Mouse (Mus musculus) monocyte, adult 2 months (primary cell): Measurements from ENCODE around the gene B3gnt6.

ENCODE experiments used
- DNase-seq, 2 experiments: peaks; one replicate each; pipeline ENCODE4 v3.0.0; 2022; ENCODE audit warnings: low spot score in 2 of 2, low read depth in 1 of 2

B3gnt6 gene

DNA sequence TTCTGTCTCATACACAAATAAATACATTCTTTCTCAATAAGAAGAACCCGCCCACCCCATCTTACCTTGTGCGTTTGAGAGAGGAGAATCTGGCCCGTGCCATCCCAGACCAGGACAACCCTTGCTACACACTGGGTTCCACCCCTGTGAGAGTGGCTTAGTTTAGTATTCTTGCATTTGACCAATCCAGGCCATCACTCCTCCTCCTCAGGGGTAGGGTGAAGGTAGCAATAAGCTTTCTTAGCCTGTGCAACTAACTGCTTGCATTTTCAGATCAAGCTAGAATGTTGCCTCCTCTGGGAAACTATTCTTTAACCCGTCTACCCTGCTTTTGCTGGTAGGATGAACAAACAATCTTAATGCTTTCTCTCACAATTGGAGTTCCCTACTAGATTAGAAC lies at the start of gene B3gnt6:
Gene B3gnt6, minus strand, starts transcription at position 101 of the 400 bp plus-strand sequence.
- no peak for DNase-seq

GRCm38 (mm10) chr7:98236686-98237359 lies 37.5 kb upstream of the B3gnt6 start:
- no peak for DNase-seq

DNA sequence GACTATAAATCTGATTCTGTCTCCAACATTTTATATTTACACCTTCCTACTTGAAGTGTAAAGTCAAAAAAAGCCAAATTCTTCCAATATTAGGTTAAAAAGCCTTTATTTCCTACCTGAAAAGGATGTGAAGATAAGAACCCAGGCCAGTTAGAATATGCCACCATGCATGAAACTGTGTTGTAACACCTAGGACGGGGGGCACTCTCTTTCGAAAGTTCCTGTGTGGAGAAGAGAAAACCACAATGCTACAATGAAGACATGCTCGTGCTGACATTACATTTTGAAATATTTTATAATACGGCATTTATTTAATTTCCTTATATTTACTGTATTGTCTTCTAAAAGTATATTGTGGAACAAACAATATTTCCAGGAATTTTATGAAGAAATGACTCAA lies 24.5 kb upstream of the B3gnt6 start:
- no peak for DNase-seq

GRCm38 (mm10) chr7:98216713-98217112 lies 17.4 kb upstream of the B3gnt6 start:
- DNase-seq = no peak

- no peak for DNase-seq
Observed at GRCm38 (mm10) chr7:98202946-98203345, 3.7 kb upstream of the B3gnt6 start.

GRCm38 (mm10) chr7:98201493-98202028 lies 2.3 kb upstream of the B3gnt6 start:
- DNase-seq = no peak

GRCm38 (mm10) chr7:98200396-98200795 lies 1.1 kb upstream of the B3gnt6 start:
- DNase-seq = no peak

- no peak for DNase-seq
Observed at GRCm38 (mm10) chr7:98195151-98195801, 4.0 kb downstream of the B3gnt6 start.

DNA sequence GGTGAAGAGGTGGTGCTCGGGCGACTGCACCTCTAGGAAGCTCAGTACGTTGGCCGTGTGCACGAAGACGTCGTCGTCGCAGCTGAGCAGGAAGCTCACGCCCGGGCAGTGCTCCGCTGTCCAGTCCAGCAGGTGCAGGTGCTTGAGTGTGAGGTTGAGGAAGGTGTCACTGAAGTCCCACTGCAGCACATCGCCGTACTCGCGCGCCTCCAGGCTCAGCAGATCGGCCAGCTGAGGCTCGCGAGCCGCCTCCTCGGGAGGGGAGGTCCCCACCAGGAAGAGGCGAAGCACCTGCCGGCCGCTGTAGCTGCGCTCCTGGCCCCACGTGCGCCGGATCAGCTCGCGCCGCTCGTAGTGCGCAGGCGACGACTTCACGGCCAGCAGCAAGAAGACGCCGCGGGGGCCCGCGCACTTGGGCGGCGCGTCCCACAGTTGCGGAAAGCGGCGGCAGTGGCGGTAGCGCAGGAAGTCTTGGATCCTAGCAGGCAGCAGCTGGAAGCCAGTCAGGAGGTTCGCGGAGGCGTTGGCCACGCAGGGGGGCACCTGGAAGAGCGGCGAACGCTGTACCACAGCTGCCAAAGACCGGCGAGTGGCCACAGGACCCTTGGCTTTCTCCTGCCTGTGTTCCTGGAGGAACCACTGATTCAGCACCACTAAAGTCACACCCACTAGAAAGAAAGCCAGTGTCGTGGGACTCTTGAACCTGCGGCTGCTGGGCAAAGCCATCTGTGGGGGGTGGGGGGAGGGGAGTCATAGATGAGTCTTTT lies 5.1 kb downstream of the B3gnt6 start:
- DNase-seq = no peak

DNA sequence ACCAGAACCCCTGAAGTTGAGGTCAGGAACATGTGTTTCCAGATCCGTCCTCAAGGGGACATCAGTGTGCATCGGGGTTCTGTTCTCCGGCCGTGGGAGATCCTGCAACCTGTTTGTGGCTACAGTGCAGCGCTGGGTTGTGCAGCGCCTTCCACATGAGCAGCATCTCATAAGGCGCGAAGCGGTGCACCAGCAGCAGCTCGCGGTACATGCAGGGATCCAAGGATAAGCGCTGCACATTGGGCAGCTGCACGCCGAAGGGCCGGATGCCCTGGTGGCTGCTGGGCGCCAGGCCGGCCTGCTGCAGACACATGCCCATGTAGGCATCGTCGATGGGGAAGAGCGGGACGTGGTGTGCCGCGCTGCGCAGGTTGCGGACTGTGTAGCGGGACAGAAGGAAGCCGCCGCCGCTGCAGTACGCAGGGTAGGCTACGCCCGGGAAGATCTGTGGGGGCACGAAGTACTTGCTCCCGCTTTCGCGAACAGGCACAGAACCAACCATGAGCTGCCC lies 5.7 kb downstream of the B3gnt6 start:
- DNase-seq = no peak

- DNase-seq = no peak
Observed at GRCm38 (mm10) chr7:98191571-98192250, 7.6 kb downstream of the B3gnt6 start.

GRCm38 (mm10) chr7:98190578-98190977 lies 8.7 kb downstream of the B3gnt6 start:
- no peak for DNase-seq

DNA sequence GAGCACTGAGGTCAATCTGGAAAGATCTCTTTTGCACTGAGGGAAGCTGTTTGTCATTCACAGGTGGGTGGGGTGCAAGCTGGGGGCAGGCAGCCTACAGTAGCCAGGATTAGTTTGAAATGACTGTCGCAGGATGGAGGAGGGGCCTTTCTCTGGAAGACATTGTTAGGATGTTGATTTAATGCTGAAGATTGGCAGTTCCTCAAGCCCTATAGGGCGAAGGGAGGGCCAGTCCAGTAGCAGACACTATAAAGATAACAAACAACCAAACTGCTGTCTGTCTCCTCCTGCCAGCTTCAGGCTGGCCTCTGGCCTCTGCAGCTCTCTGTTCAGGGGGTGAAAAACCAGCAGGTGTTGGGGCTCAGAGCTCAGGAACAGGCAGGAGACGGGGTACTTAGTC lies 9.5 kb downstream of the B3gnt6 start:
- DNase-seq = no peak

DNA sequence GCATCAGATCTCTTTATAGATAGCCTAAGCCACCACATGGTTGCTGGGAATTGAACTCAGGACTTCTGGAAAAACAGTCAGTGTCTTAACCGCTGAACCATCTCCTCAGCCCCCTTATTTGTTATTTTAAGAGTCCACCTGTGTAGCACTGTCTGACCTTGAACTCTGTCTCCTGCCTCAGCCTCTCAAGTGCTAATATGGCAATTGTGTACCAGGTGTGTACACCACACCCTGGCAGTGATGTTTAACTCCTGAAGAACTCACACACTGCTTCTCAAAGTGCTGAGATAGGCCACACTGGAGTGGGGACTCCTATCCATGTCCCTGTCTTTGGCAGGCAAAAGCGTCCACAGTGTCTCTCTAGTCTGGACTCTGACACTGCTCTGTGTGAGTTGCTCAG lies 10.6 kb downstream of the B3gnt6 start:
- no peak for DNase-seq

GRCm38 (mm10) chr7:98188238-98188637 lies 11.0 kb downstream of the B3gnt6 start:
- no peak for DNase-seq

GRCm38 (mm10) chr7:98187332-98187731 lies 11.9 kb downstream of the B3gnt6 start:
- peak in 1 of 2 experiments; percentile 10 for DNase-seq

- DNase-seq = no peak
Observed at GRCm38 (mm10) chr7:98186637-98187036, 12.6 kb downstream of the B3gnt6 start.

GRCm38 (mm10) chr7:98185326-98185725 lies 14.0 kb downstream of the B3gnt6 start:
- DNase-seq = no peak

DNA sequence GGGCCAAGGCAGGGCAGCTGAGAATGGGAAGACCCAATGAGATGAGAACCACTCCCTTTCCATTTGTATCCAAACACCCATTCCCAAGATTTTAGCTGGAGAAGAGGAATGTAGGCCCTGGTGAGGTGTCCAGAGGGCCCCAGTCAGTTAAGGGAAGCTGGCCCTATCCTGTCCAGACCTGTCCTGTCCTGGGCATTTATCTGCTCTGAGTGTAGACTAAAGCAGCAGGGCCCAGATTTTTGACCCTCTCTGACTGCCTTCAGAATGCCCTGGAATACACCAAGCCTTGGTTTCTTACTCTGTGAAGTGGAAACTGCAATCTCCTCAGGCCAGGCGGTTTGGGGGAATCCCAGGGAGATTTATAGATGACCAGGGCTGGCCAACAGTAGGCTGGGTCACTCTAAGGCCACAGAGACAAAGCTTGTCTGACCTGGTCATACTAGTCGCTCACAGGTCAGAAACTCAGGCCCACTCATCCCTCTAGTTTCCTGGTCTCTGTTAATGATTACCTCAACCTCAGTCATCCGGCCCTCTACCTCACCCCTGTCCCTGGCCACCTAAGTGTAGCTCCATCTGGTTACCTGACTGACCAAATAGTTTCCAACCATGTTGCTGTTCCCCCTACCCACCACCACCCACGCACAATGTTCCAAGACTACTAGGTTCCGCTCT lies 20.6 kb downstream of the B3gnt6 start:
- DNase-seq = no peak

GRCm38 (mm10) chr7:98177929-98178559 lies 21.2 kb downstream of the B3gnt6 start, which contains the start of gene Capn5:
Gene Capn5, minus strand, starts transcription at chr7:98178274.
- DNase-seq = peak in 1 of 2 experiments; percentile 17
